Mouse (Mus musculus) gastrocnemius, postnatal 36 days (tissue): ENCODE results near the gene Pld2. TPM values are rescaled to one million over a fixed set of nuclear protein-coding genes. Genes with fewer than 3 reads are reported as not detected.

Source experiments
- DNase-seq, 2 experiments: peaks; one replicate each; pipeline ENCODE4 v3.0.0; 2022
- intact Hi-C: fragments of 180-260 bp; cut with DNase I; formaldehyde crosslinking; loops from one replicate; pipeline ENCODE4 v1.15.1; 2025
- long read RNA-seq, 2 experiments: library from polyadenylated mRNA; stranded (forward); transcript quantifications; one replicate each; pipeline ENCODE4 v2.0.0; 2021
- total RNA-seq, 2 experiments: library from RNA; stranded (reverse); gene quantifications; 2 replicates each; pipeline ENCODE4 v1.2.3; 2021

The Pld2 gene
- 10 to 100 TPM; 15.0 to 17.2 TPM for total RNA-seq
- long read RNA-seq, experiment 1, partial matches to known transcripts, result 2 of 13 reads
- long read RNA-seq, experiment 1, other reads (novel, unspliced or antisense), result 11 of 13 reads
- long read RNA-seq, experiment 2, partial matches to known transcripts, result 4 of 22 reads
- long read RNA-seq, experiment 2, other reads (novel, unspliced or antisense), result 18 of 22 reads

DNA sequence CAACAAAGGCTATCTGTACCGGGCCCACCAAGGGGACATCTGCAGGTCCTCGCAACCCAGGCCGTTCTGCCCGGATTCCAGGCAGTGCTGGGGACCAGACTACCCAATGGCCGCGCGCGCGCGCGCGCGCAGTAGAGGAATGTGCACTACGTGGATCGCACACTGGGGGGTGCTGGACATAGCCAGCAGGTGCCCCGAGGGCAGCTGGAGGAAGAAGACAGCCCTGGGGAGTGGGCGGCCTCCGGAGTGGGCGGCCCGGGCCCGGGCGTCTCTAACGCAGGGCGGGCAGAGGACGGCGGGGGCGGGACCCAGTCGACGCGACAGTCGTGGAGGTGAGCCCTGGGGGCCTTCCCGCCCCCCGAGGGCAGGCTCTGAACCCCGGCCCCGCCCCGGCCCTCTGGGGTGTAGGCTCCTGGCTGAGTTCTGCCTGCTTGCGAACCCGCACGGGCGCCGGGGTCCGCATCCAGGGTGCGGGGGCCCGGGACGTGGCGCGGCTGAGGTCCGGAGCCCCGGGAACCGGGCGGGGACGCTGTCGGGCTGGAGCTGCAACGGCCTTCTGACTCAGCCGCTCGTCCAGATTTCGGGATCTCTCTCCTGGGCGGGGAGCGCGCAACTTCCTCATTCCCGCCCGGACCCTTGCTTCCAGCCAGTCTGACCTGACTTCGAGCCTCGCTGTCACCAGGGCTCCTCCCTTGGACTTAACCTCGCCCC lies at the start of gene Pld2:
Gene Pld2, plus strand, starts transcription at position 188 of the 711 bp plus-strand sequence.
- intact Hi-C loops, result loop anchor here (5.0 kb wide), 1 partner anchor 67 kb away; no protein-coding TSS in a partner anchor
- peak; percentile 82 to 84 for DNase-seq

- intact Hi-C loops, result loop anchor here (2.0 kb wide), 1 partner anchor 45 kb away; no protein-coding TSS in a partner anchor
- DNase-seq, result no peak
Measured at GRCm38 (mm10) chr11:70499566-70500475, 40.0 kb upstream of the Pld2 start.

- intact Hi-C loops, result no loop called here
Measured at GRCm38 (mm10) chr11:70500476-70500812, 39.4 kb upstream of the Pld2 start.

GRCm38 (mm10) chr11:70502018-70502417 lies 37.8 kb upstream of the Pld2 start:
- no peak for DNase-seq
- intact Hi-C loops, result no loop called here

More at GRCm38 (mm10) chr11:70500476-70500812, 39.4 kb upstream of the Pld2 start:
- DNase-seq, result no peak

DNA sequence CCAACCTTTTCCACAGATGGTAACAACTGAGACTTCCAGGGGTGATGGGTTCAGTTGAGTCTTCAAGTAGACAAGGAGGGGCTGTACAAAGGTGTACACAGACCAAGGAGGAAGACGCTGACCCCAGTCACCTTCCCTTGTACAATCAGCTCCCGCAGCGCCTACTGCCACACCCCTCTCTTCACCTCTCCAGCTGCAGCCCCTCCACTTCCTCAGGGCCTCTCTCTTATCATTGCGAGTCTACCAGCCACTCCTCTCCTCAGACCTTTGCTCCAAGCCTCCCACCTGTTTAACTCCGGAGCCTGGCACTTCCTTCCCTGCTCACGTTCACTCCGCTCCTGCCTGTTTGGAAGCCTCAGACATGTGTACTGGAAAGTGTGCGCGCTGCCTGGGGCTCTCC lies 34.9 kb upstream of the Pld2 start, which contains the start of gene Tm4sf5:
Gene Tm4sf5, plus strand, starts transcription at position 275 of the 400 bp plus-strand sequence.
- intact Hi-C loops, result loop anchor here (2.0 to 5.0 kb wide), 3 partner anchors 46 to 93 kb away; partner anchors contain the start of genes Arrb2, Cxcl16, Pelp1 and Zmynd15
- DNase-seq, result no peak

GRCm38 (mm10) chr11:70506385-70506784 lies 33.5 kb upstream of the Pld2 start:
- peak; percentile 33 to 66 for DNase-seq
- intact Hi-C loops, result loop anchor here (5.0 kb wide), 2 partner anchors 74 to 94 kb away; partner anchors contain the start of genes Arrb2 and Pelp1

DNA sequence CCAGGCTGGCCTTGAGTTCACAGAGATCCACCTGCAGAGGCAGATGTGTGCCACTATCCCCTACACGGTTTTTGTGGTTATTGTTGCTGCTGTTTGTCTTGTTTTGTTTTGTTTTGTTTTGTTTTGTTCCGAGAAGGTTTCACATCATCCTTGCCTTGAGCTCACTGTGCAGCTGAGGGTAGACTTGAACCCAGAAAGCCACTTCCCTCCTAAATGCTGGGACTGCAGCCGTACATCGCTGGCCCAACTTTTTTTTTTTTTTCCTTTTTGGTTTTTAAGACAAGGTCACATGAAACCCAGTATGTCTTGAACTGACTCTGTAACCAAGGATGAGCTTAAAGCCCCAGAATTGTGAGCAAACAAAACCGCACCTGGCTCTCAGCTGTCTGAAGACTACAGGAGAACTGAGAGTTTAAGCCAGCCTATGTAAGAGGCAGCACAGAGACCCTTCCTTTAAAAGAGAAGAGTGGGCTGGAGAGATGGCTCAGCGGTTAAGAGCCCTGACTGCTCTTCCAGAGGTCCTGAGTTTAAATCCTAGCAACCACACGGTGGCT lies 32.8 kb upstream of the Pld2 start:
- no peak for DNase-seq

GRCm38 (mm10) chr11:70509753-70510564 lies 29.9 kb upstream of the Pld2 start:
- intact Hi-C loops, result loop anchor here (5.0 kb wide), 2 partner anchors 78 to 98 kb away; partner anchors contain the start of genes Arrb2 and Pelp1
- no peak for DNase-seq

More for the DNA sequence above, 32.8 kb upstream of the Pld2 start:
- intact Hi-C loops, result loop anchor here (5.0 kb wide), 2 partner anchors 75 to 95 kb away; partner anchors contain the start of genes Arrb2 and Pelp1

- intact Hi-C loops, result no loop called here
- DNase-seq, result no peak
Measured at GRCm38 (mm10) chr11:70511242-70511641, 28.6 kb upstream of the Pld2 start.

GRCm38 (mm10) chr11:70511825-70512224 lies 28.0 kb upstream of the Pld2 start:
- intact Hi-C loops, result no loop called here
- no peak for DNase-seq

GRCm38 (mm10) chr11:70512709-70513342 lies 27.0 kb upstream of the Pld2 start:
- intact Hi-C loops, result no loop called here
- no peak for DNase-seq

DNA sequence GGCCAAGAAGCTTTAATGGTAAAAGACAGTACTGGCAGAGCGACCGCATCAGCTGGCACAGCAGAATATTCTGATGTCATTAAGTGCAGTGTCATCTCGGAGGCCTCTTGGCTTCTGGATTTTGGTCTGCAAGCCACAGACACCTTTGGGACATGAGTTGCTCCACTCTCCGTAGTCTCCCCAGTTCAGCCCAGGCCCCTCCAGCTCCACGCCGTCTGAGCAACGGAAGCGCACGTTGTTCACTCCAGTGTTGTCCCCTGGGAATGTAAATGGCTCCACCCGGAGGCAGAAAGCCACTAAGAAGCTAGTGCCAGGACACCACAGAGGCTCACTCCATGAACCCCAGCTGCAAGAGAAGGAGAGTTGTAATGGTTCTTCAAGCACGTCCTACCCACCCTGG lies 26.3 kb upstream of the Pld2 start:
- DNase-seq, result peak; percentile 29 to 57
- intact Hi-C loops, result no loop called here

DNA sequence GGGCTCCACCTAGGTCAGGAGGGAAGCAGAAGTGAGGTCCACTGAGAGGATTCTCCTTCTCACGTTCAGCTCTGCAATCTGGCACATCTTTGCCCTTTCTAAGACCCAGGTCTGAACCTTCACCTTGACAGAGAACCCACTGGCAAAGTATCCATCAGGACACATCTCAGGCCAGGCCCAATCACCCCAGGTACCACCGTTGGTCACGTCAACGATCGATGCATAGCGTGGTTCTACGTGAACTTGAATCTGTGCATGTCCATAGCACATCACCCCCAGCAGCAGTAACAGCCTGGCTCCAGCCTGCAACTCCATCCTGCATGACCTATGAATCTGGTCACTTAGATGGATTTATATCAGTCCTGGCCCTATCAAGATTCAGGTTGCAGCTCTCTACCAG lies 25.6 kb upstream of the Pld2 start, which contains the start of gene Vmo1:
Gene Vmo1, minus strand, starts transcription at position 329 of the 400 bp plus-strand sequence.
- intact Hi-C loops, result no loop called here
- DNase-seq, result no peak

- no peak for DNase-seq
- intact Hi-C loops, result loop anchor here (5.0 kb wide), 1 partner anchor 241 kb away; no protein-coding TSS in a partner anchor
Measured at GRCm38 (mm10) chr11:70516352-70516751, 23.5 kb upstream of the Pld2 start.

GRCm38 (mm10) chr11:70518436-70518835 lies 21.4 kb upstream of the Pld2 start:
- intact Hi-C loops, result loop anchor here (2.0 to 5.0 kb wide), 2 partner anchors 86 to 239 kb away; no protein-coding TSS in a partner anchor
- DNase-seq, result no peak

GRCm38 (mm10) chr11:70518923-70519322 lies 20.9 kb upstream of the Pld2 start, which contains the start of gene Gltpd2:
TSS of gene Gltpd2 (plus strand) at chr11:70519196.
- intact Hi-C loops, result loop anchor here (2.0 to 5.0 kb wide), 2 partner anchors 86 to 238 kb away; no protein-coding TSS in a partner anchor
- DNase-seq, result no peak

DNA sequence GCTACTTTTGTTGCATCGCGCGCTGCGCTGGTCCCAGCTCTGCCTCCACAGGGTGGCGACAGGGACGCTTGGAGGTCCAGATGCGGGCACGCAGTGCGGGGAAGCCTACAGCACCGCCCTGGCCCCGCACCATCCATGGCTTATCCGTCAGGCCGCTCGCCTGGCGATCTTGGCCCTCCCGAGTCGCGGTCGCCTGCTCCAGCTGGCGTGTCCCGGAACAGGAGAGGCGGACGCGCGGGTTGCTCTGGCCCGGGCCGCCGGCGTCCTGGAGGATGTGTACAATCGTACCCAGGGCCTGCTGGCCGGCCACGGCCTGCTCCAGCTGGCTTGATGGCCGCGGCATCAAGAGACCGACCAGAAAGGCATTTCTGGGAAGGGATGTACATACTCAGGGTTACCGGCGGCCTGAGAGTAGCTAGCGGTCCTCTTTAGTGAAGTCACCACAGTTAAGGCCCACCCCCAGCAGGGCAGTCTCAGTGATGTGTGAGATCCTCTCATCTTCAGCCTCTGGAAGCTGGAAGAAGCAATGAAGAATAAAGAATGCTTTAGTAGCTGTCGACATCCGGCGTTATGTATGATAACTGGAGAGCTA lies 19.6 kb upstream of the Pld2 start:
- intact Hi-C loops, result no loop called here
- DNase-seq, result peak; percentile 34 to 64
